Comparison of ENCODE assay signal across 11 mouse cellular contexts in genomic region chr11:54236939-54237338, GRCm38 (mm10). TPM values are rescaled to one million over a fixed set of nuclear protein-coding genes. Genes with fewer than 3 reads are reported as not detected.
A peak's percentile ranks its signal among the peaks of the same experiment; 100 is the strongest.
DNase-seq lines count a peak whose midpoint lies in the region; ATAC-seq lines count a peak whose summit lies in the region.
"Had no signal": no experiment of that assay in that cellular context is flagged by ENCODE, and none has a peak within 500 bp of the region (broad histone marks: within the 10 kb centered on the region; RNA-seq: fewer than 3 reads in every experiment).

No protein-coding gene starts in this region.

- peak; percentile 42 for DNase-seq in CD4-positive, CD25-positive, alpha-beta regulatory T cell, adult 2 months (ENCODE audit: low read depth, low spot score)
- DNase-seq in adipocyte (ENCODE audit: low spot score), result peak; percentile 69
- peak; percentile 43 to 46 for DNase-seq in gastrocnemius, adult 8-10 months (ENCODE audit: low spot score in 2 of 2)
- DNase-seq in lung, postnatal 10 days, result peak; percentile 83
- DNase-seq in thymus, postnatal 25 days, result no peak
- DNase-seq in layer of hippocampus, adult 11-12 months (ENCODE audit: low spot score), result no peak
- no peak for DNase-seq in left cerebral cortex, adult 18-20 months (ENCODE audit: low spot score in 2 of 2)
- DNase-seq: right cerebral cortex, postnatal 25 days had no signal

- ATAC-seq in CD4-positive, CD25-positive, alpha-beta regulatory T cell, adult 4 months, result no peak

RNA-seq across cellular contexts. Expression of gene Csf2, which starts 12.5 kb away (rescaled TPM):
- polyA plus RNA-seq in CD4-positive, CD25-positive, alpha-beta regulatory T cell, adult 4 months (2017; shearing (Covaris generic)), result 1 to 10 TPM in 1 of 2 experiments, under 1 TPM in 1; 0.89 to 1.2 TPM
- not detected for total RNA-seq in gastrocnemius, adult 8-10 months (2022)
- total RNA-seq in left cerebral cortex, adult 18-20 months (2021), result not detected
- total RNA-seq: gastrocnemius, postnatal 4 days; layer of hippocampus, adult 8-10 months had no signal

RNA-seq across cellular contexts. Expression of gene Il3, which starts 30.1 kb away (rescaled TPM):
- polyA plus RNA-seq in CD4-positive, CD25-positive, alpha-beta regulatory T cell, adult 4 months (2017; shearing (Covaris generic)), result not detected
- total RNA-seq in gastrocnemius, adult 8-10 months (2022), result not detected
- total RNA-seq in left cerebral cortex, adult 18-20 months (2021), result not detected
- total RNA-seq: gastrocnemius, postnatal 4 days; layer of hippocampus, adult 8-10 months had no signal

Comparison
In these comparisons a context has a peak if more than half of its experiments do, and no peak if none do; other contexts are left out.
1. DNase-seq: peak in CD4-positive, CD25-positive, alpha-beta regulatory T cell, adult 2 months (single experiment), adipocyte (single experiment), gastrocnemius, adult 8-10 months (2 of 2) and lung, postnatal 10 days (single experiment); none in thymus, postnatal 25 days (single experiment), layer of hippocampus, adult 11-12 months (single experiment) and left cerebral cortex, adult 18-20 months (0 of 2).